Mouse (Mus musculus) midbrain, embryonic 13.5 days (tissue): ENCODE data around the gene Gadl1. TPM values are rescaled to one million over a fixed set of nuclear protein-coding genes. Genes with fewer than 3 reads are reported as not detected.

Experiments
- ATAC-seq: fragments of 200-750 bp; cut with Nextera tagmentation; 2 replicates; pipeline ENCODE4 v1.8.0; 2017; ENCODE audit warnings: mild to moderate bottlenecking, moderate TSS enrichment, moderate library complexity
- H3K27ac ChIP-seq: fragments of 300-500 bp; sonication (generic); 2 replicates; pipeline ENCODE4 v1.5.1; 2015; ENCODE audit warnings: inconsistent platforms, mild to moderate bottlenecking, moderate library complexity
- H3K27me3 ChIP-seq: fragments of 300-500 bp; sonication (generic); 2 replicates; pipeline ENCODE4 v1.6.1; 2015; ENCODE audit warnings: mild to moderate bottlenecking, inconsistent platforms
- H3K36me3 ChIP-seq: fragments of 300-500 bp; sonication (generic); 2 replicates; pipeline ENCODE4 v1.6.1; 2015; ENCODE audit warnings: mild to moderate bottlenecking, inconsistent platforms
- H3K4me1 ChIP-seq: fragments of 300-500 bp; sonication (generic); replicated peaks from 2 replicates; pipeline ENCODE4 v1.6.1; 2015; ENCODE audit warnings: inconsistent platforms
- H3K4me2 ChIP-seq: fragments of 300-500 bp; sonication (generic); replicated peaks from 2 replicates; pipeline ENCODE4 v1.6.1; 2015; ENCODE audit warnings: moderate library complexity, mild to moderate bottlenecking, inconsistent platforms
- H3K4me3 ChIP-seq: fragments of 300-500 bp; sonication (generic); replicated peaks from 2 replicates; pipeline ENCODE4 v1.5.1; 2015; ENCODE audit warnings: mild to moderate bottlenecking, inconsistent platforms
- H3K9ac ChIP-seq: fragments of 300-500 bp; sonication (generic); replicated peaks from 2 replicates; pipeline ENCODE4 v1.6.1; 2015; ENCODE audit warnings: mild to moderate bottlenecking, inconsistent platforms
- H3K9me3 ChIP-seq: fragments of 300-500 bp; sonication (generic); 2 replicates; pipeline ENCODE4 v1.6.1; 2016; ENCODE audit warnings: mild to moderate bottlenecking, inconsistent platforms
- WGBS: fragments of 180-500 bp; shearing (Covaris S2); methylation state at CpG from one replicate; pipeline ENCODE4 v1.1.7; 2015; 5-methylcytosine and 5-hydroxymethylcytosine counted together
- polyA plus RNA-seq: library from polyadenylated mRNA; unstranded; fragments of >200 nt; fragmentation: Nextera tagmentation; extraction: Ambion mirVana; gene quantifications from 2 replicates; pipeline ENCODE4 v1.2.1, GENCODE M21; 2015

Gene Gadl1
- polyA plus RNA-seq, 1 experiment from 2014 or later = 0.22 TPM

- H3K9me3 ChIP-seq = no peaks in the 10 kb centered on the region
- no peak overlapping the region for H3K9ac ChIP-seq
- no peak overlapping the region for H3K4me2 ChIP-seq
- H3K4me3 ChIP-seq = no peak overlapping the region
- no peaks in the 10 kb centered on the region for H3K36me3 ChIP-seq
- 92% methylated on average over 7 of the region's 7 CpGs for WGBS
- ATAC-seq = no peak
- H3K27me3 ChIP-seq = no peaks in the 10 kb centered on the region
- H3K4me1 ChIP-seq = no peaks in the 10 kb centered on the region
- no peak overlapping the region for H3K27ac ChIP-seq
Observed at GRCm38 (mm10) chr9:116121472-116121871, 212.2 kb downstream of the Gadl1 start.

- H3K4me2 ChIP-seq = no peak overlapping the region
- H3K4me1 ChIP-seq = no peaks in the 10 kb centered on the region
- H3K36me3 ChIP-seq = no peaks in the 10 kb centered on the region
- no peak overlapping the region for H3K27ac ChIP-seq
- ATAC-seq = no peak
- H3K27me3 ChIP-seq = no peaks in the 10 kb centered on the region
- no peak overlapping the region for H3K9ac ChIP-seq
- H3K4me3 ChIP-seq = no peak overlapping the region
- no peaks in the 10 kb centered on the region for H3K9me3 ChIP-seq
- WGBS = 74% methylated on average over 6 of the region's 6 CpGs
Observed at GRCm38 (mm10) chr9:116122544-116122943, 213.3 kb downstream of the Gadl1 start.

GRCm38 (mm10) chr9:116122969-116123589, 213.8 kb downstream of the Gadl1 start:
- H3K36me3 ChIP-seq = no peaks in the 10 kb centered on the region
- no peak for ATAC-seq
- H3K4me1 ChIP-seq = no peaks in the 10 kb centered on the region
- no peak overlapping the region for H3K4me2 ChIP-seq
- no peak overlapping the region for H3K4me3 ChIP-seq
- H3K9ac ChIP-seq = no peak overlapping the region
- no peaks in the 10 kb centered on the region for H3K9me3 ChIP-seq
- no peak overlapping the region for H3K27ac ChIP-seq
- no peaks in the 10 kb centered on the region for H3K27me3 ChIP-seq
- 77% methylated on average over 9 of the region's 9 CpGs for WGBS
